Mouse (Mus musculus) left cerebral cortex, adult 8-10 months (tissue): Measurements from ENCODE around the gene Ttyh3. TPM values are rescaled to one million over a fixed set of nuclear protein-coding genes. Genes with fewer than 3 reads are reported as not detected.

Experiments used
- DNase-seq, 2 experiments: peaks; one replicate each; pipeline ENCODE4 v3.0.0; 2022; ENCODE audit warnings: low spot score in 2 of 2
- total RNA-seq, 4 experiments: library from RNA; stranded (reverse); gene quantifications; 2 replicates each; pipeline ENCODE4 v1.2.4; 2022

Ttyh3 gene
- total RNA-seq, 4 experiments from 2014 or later: 173 to 201 (median 187) TPM

GRCm38 (mm10) chr5:140652587-140652986 lies 3.8 kb upstream of the Ttyh3 start:
- no peak for DNase-seq

DNA sequence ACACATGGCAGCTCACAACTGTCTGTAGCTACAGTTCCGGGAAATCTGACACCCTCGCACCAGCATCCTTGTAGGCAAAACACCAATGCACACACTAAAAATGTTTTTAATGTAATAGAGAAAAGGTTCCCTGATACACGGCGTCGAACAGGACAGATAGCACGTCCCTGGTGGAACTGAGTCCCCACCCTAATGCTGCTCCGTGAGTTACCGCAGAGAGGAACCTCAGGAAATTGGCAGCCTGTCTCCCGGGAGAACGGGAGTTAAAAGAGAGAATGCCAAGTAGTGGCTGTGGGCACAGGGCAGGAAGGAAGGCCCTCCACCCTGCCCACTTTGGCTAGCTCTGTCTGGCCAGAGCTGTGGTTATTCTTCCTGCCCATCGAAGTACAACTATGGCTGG lies 2.4 kb upstream of the Ttyh3 start:
- DNase-seq: no peak

DNA sequence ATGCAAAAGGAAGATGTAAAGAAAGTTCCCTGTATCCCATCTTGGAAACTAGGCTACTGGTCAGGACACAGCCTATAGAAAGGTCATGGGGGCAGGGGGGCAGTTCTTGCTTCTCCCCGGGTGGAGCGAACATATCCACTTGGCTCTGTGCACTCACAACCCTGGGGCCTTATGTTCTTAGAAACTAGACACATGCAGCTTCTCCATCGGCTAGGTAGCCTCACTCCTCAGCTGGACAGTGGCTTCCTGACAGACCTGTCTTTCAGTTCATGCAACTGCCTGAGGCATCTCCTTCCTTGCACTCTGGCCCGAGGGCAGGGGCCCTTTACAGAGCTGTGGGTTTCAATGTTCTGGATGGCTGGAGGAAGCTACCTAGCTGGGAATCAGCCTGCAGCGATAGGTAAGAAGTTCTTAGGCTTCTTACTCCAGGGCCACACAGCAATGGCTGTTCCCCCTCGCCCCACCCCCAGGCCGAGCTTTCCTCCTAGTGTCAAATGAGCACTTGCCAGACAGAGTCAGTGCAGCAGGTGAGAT lies 1.1 kb upstream of the Ttyh3 start:
- no peak for DNase-seq

- peak; percentile 86 to 97 for DNase-seq
Observed at GRCm38 (mm10) chr5:140649101-140649667, 353 bp upstream of the Ttyh3 start.

GRCm38 (mm10) chr5:140647821-140648518 lies 861 bp downstream of the Ttyh3 start:
- peak; percentile 40 to 68 for DNase-seq

- peak; percentile 45 to 76 for DNase-seq
Observed at GRCm38 (mm10) chr5:140647031-140647760, 1.6 kb downstream of the Ttyh3 start.

GRCm38 (mm10) chr5:140646171-140646570 lies 2.7 kb downstream of the Ttyh3 start:
- no peak for DNase-seq

- DNase-seq: no peak
Observed at GRCm38 (mm10) chr5:140645454-140645853, 3.4 kb downstream of the Ttyh3 start.

GRCm38 (mm10) chr5:140644702-140645201 lies 4.1 kb downstream of the Ttyh3 start:
- no peak for DNase-seq

DNA sequence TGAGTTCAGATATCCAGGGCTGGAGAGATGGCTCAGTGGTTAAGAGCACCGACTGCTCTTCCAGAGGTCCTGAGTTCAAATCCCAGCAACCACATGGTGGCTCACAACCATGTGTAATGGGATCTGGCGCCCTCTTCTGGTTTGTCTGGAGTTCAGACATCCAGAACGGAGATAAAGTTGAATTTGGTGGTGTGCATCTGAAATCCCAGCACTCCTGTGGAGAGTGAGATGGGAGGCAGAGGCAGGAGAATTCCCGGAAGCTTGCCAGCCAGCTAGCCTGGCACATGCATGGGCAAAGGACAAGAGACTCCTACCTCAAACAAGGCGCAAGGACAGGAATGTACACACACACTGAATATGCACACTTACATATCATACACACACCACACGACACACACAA lies 4.6 kb downstream of the Ttyh3 start:
- no peak for DNase-seq

- DNase-seq: no peak
Observed at GRCm38 (mm10) chr5:140642076-140642475, 6.8 kb downstream of the Ttyh3 start.

DNA sequence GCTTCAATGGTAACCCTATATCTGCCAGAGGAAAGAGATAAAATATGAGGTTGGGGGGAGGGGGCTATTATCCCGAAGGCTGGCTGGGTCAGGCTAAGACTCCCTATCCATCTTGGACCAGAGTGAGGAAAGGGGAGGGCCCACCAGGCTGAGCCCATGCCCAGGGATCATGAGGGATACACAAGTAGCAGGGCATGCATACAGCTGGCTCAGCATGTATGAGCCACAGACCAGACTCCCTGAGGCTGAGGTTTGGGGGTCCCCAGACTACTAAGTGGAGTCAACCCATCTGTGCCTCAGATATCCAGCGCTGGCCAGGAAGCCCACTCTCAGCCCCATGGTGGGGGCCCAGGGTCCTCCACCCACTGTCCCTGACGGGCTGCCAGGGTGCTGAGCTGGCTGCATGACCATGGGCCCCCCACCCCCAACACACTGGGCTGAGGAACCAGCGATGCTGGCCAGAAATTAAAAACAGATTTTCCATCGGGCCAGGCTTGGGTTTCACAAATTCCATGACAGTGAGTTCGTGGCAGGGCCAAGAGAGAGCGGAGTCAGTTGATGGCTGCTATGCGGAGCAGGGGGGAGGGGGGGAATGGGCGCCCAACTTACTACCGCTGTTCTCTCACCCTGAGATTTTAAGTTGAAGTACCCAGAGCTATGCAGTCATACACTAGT lies 7.4 kb downstream of the Ttyh3 start:
- no peak for DNase-seq

GRCm38 (mm10) chr5:140640812-140641211 lies 8.0 kb downstream of the Ttyh3 start:
- no peak for DNase-seq

- DNase-seq: no peak
Observed at GRCm38 (mm10) chr5:140639871-140640270, 9.0 kb downstream of the Ttyh3 start.

- DNase-seq: no peak
Observed at GRCm38 (mm10) chr5:140639312-140639711, 9.5 kb downstream of the Ttyh3 start.

- no peak for DNase-seq
Observed at GRCm38 (mm10) chr5:140638484-140638883, 10.3 kb downstream of the Ttyh3 start.

- DNase-seq: no peak
Observed at GRCm38 (mm10) chr5:140637989-140638388, 10.8 kb downstream of the Ttyh3 start.

DNA sequence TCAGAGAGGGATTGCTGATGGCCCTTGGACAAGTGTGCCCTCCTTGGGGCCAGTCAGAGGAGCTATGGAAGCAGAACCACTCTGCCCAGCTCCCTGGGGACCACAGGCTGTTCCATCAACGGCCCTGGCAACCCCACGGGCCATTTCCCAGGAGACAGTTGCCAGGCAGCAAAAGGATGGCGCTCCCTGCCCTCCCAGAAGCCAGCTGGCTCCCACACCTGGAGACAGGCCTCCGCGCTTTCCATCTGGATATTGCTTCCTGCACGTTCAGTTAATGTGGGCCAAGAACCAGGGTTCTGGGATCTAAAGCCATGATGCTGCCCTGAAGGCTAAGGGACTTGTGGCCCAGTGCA lies 11.8 kb downstream of the Ttyh3 start:
- no peak for DNase-seq

DNA sequence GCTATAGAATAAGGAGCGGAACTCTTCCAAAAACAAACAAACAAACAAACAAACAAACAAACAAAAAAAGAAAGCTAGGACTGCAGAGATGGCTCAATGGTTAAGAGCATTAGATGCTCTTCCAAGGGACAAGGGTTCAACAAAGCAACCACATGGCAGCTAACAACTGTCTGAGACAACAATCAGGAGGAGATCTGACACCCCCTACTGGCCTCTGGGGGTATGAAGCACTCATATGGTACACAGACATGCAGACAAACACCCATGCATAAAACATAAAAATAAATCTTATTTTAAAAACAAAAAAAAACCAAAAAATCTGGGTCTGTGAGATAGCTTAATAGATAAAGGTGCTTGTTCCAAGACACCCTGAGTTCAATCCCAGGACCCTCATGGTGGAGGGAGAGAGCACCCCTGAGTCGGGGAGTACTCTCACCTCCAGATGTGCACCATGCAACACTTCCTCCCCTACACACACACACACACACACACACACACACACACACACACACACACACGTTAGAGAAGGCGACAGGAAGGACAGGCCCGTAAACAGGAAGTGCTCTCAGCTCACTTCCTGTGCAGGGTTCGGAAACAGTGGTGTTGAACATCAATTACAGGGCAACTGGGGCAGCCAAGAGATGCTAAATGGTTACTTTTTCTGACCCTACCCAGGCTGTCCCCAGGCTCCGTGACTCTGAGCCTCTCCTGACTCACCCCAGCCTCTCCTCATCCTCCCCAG lies 12.3 kb downstream of the Ttyh3 start:
- DNase-seq: no peak

- DNase-seq: no peak
Observed at GRCm38 (mm10) chr5:140634798-140635722, 13.8 kb downstream of the Ttyh3 start.
